8 mouse cellular contexts compared by ENCODE assay signal in genomic region chr7:67087759-67088158, GRCm38 (mm10).
A peak's percentile ranks its signal among the peaks of the same experiment; 100 is the strongest.
DNase-seq lines count a peak whose midpoint lies in the region; ATAC-seq and TF ChIP-seq lines count a peak whose summit lies in the region.
"Had no signal": no experiment of that assay in that cellular context is flagged by ENCODE, and none has a peak within 500 bp of the region (broad histone marks: within the 10 kb centered on the region; RNA-seq: fewer than 3 reads in every experiment).

No protein-coding gene starts in this region.

- no peak overlapping the region for H3K4me3 ChIP-seq in lung, embryonic 14.5 days (ENCODE audit: low read depth, low read length)
- H3K4me3 ChIP-seq in lung, adult 2 months (replicated peaks; ENCODE audit: extremely low read depth, low read depth, low read length), result no peak overlapping the region
- H3K4me3 ChIP-seq in cerebellum, adult 2 months (replicated peaks; ENCODE audit: insufficient read depth, low read depth, low read length), result no peak overlapping the region
- no peak overlapping the region for H3K4me3 ChIP-seq in limb, embryonic 12.5 days (replicated peaks)
- H3K4me3 ChIP-seq: intestine, embryonic 15.5 days had no signal

- no peaks in the 10 kb centered on the region for H3K4me1 ChIP-seq in lung, embryonic 14.5 days (ENCODE audit: insufficient read depth)
- H3K4me1 ChIP-seq in lung, adult 2 months (ENCODE audit: control insufficient read depth, insufficient read depth, low read length), result no peaks in the 10 kb centered on the region
- peaks cover 3% of the 10 kb centered on the region; the same call in 1 of the 2 replicates for H3K4me1 ChIP-seq in cerebellum, adult 2 months (ENCODE audit: control insufficient read depth, insufficient read depth, low read length)
- no peaks in the 10 kb centered on the region; the same call in 1 of the 2 replicates for H3K4me1 ChIP-seq in limb, embryonic 12.5 days (replicated peaks)
- H3K4me1 ChIP-seq: intestine, embryonic 15.5 days had no signal

- DNase-seq in lung, embryonic 14.5 days, result peak; percentile 52
- DNase-seq in lung, adult 2 months, result no peak
- DNase-seq in cerebellum, adult 2 months, result peak; percentile 84 to 96
- peak; percentile 27 for DNase-seq in embryo, embryonic 11 days
- DNase-seq in gastrocnemius, adult 8-10 months (ENCODE audit: low spot score in 2 of 2), result no peak
- DNase-seq in urinary bladder, adult 18-20 months (ENCODE audit: low spot score in 2 of 2), result no peak

- H3K4me2 ChIP-seq in lung, embryonic 14.5 days, result no peak overlapping the region
- H3K4me2 ChIP-seq in limb, embryonic 12.5 days, result no peak overlapping the region
- H3K4me2 ChIP-seq: intestine, embryonic 15.5 days had no signal

- H3K9ac ChIP-seq in lung, embryonic 14.5 days, result no peak overlapping the region
- H3K9ac ChIP-seq in limb, embryonic 12.5 days (replicated peaks), result no peak overlapping the region
- H3K9ac ChIP-seq: intestine, embryonic 15.5 days had no signal

- no peak; the same call in 1 of the 2 replicates for ATAC-seq in lung, embryonic 14.5 days (ENCODE audit: insufficient read depth)
- no peak for ATAC-seq in limb, embryonic 12.5 days (ENCODE audit: insufficient number of reproducible peaks, insufficient read depth, low FRiP score, low TSS enrichment, low read depth)
- ATAC-seq: intestine, embryonic 15.5 days had no signal

- no peaks in the 10 kb centered on the region for H3K36me3 ChIP-seq in lung, embryonic 14.5 days (ENCODE audit: insufficient read depth)
- H3K36me3 ChIP-seq in limb, embryonic 12.5 days, result 0 out of 2 replicates have a peak, but pooled peaks cover 3% of the 10 kb centered on the region
- H3K36me3 ChIP-seq: intestine, embryonic 15.5 days had no signal

- H3K27ac ChIP-seq in lung, embryonic 14.5 days (ENCODE audit: low read depth), result no peak overlapping the region
- no peak overlapping the region for H3K27ac ChIP-seq in cerebellum, adult 2 months (ENCODE audit: insufficient read depth, low read length)
- peak overlapping the region; percentile 51; the same call in 1 of the 2 replicates for H3K27ac ChIP-seq in limb, embryonic 12.5 days
- H3K27ac ChIP-seq: intestine, embryonic 15.5 days had no signal

- H3K9me3 ChIP-seq in lung, embryonic 14.5 days (ENCODE audit: low read depth, low read length), result no peaks in the 10 kb centered on the region
- no peaks in the 10 kb centered on the region for H3K9me3 ChIP-seq in limb, embryonic 12.5 days
- H3K9me3 ChIP-seq: intestine, embryonic 15.5 days had no signal

- H3K27me3 ChIP-seq in lung, embryonic 14.5 days (ENCODE audit: insufficient read depth, low read length), result no peaks in the 10 kb centered on the region
- H3K27me3 ChIP-seq in cerebellum, adult 2 months (ENCODE audit: control insufficient read depth, insufficient read depth, low read length), result no peaks in the 10 kb centered on the region; the same call in 1 of the 2 replicates
- no peaks in the 10 kb centered on the region for H3K27me3 ChIP-seq in limb, embryonic 12.5 days
- H3K27me3 ChIP-seq: intestine, embryonic 15.5 days had no signal

- no peak for TF ChIP-seq POLR2A in lung, adult 2 months (IDR thresholded peaks at IDR 0.05; ENCODE audit: borderline replicate concordance, extremely low read depth, low read depth, low read length)
- no peak for TF ChIP-seq POLR2A in cerebellum, adult 2 months (IDR thresholded peaks at IDR 0.05; ENCODE audit: borderline replicate concordance, insufficient read depth, low read length)

- TF ChIP-seq CTCF in lung, embryonic 14.5 days (IDR thresholded peaks at IDR 0.05; ENCODE audit: low read depth), result no peak
- TF ChIP-seq CTCF in lung, adult 2 months (IDR thresholded peaks at IDR 0.05; ENCODE audit: insufficient read depth, low read length), result no peak
- no peak for TF ChIP-seq CTCF in cerebellum, adult 2 months (IDR thresholded peaks at IDR 0.05; ENCODE audit: borderline replicate concordance, insufficient read depth, low read depth, low read length)

- 36% methylated on average over 6 of the region's 6 CpGs for WGBS in lung, embryonic 14.5 days
- 71% methylated on average over 6 of the region's 6 CpGs for WGBS in lung, adult 2 months
- 5% methylated on average over 6 of the region's 6 CpGs for WGBS in cerebellum, adult 2 months
- 48% methylated on average over 6 of the region's 6 CpGs for WGBS in limb, embryonic 12.5 days

Comparison
In these comparisons a context has a peak if more than half of its experiments do, and no peak if none do; other contexts are left out.
1. DNase-seq: peak in lung, embryonic 14.5 days (single experiment), cerebellum, adult 2 months (2 of 2) and embryo, embryonic 11 days (single experiment); none in lung, adult 2 months (single experiment), gastrocnemius, adult 8-10 months (0 of 2) and urinary bladder, adult 18-20 months (0 of 2).